Mouse (Mus musculus) neural tube, embryonic 15.5 days (tissue): Measurements from ENCODE around the gene Adgra1. TPM values are rescaled to one million over a fixed set of nuclear protein-coding genes. Genes with fewer than 3 reads are reported as not detected.

Source experiments
- ATAC-seq: fragments of 200-750 bp; cut with Nextera tagmentation; 2 replicates; pipeline ENCODE4 v1.8.0; 2017; ENCODE audit warnings: mild to moderate bottlenecking, moderate TSS enrichment, moderate library complexity; ENCODE audit not compliant: low FRiP score
- H3K27ac ChIP-seq: fragments of 300-500 bp; sonication (generic); replicated peaks from 2 replicates; pipeline ENCODE4 v1.5.1; 2015; ENCODE audit warnings: mild to moderate bottlenecking, inconsistent platforms
- H3K27me3 ChIP-seq: fragments of 300-500 bp; sonication (generic); replicated peaks from 2 replicates; pipeline ENCODE4 v1.6.1; 2015; ENCODE audit warnings: inconsistent platforms
- H3K36me3 ChIP-seq: fragments of 300-500 bp; sonication (generic); 2 replicates; pipeline ENCODE4 v1.6.1; 2015; ENCODE audit warnings: inconsistent platforms
- H3K4me1 ChIP-seq: fragments of 300-500 bp; sonication (generic); 2 replicates; pipeline ENCODE4 v1.6.1; 2015; ENCODE audit warnings: inconsistent platforms
- H3K4me2 ChIP-seq: fragments of 300-500 bp; sonication (generic); 2 replicates; pipeline ENCODE4 v1.6.1; 2015; ENCODE audit warnings: inconsistent platforms, mild to moderate bottlenecking, moderate library complexity
- H3K4me3 ChIP-seq: fragments of 300-500 bp; sonication (generic); replicated peaks from 2 replicates; pipeline ENCODE4 v1.5.1; 2015; ENCODE audit warnings: mild to moderate bottlenecking, inconsistent platforms
- H3K9ac ChIP-seq: fragments of 300-500 bp; sonication (generic); replicated peaks from 2 replicates; pipeline ENCODE4 v1.6.1; 2015; ENCODE audit warnings: mild to moderate bottlenecking, inconsistent platforms
- H3K9me3 ChIP-seq: fragments of 300-500 bp; sonication (generic); replicated peaks from 2 replicates; pipeline ENCODE4 v1.6.1; 2016; ENCODE audit warnings: inconsistent platforms
- WGBS: fragments of 180-500 bp; shearing (Covaris S2); methylation state at CpG from one replicate; pipeline ENCODE4 v1.1.7; 2015; ENCODE audit warnings: mixed read lengths; 5-methylcytosine and 5-hydroxymethylcytosine counted together
- polyA plus RNA-seq: library from polyadenylated mRNA; unstranded; fragments of >200 nt; fragmentation: Nextera tagmentation; extraction: Ambion mirVana; gene quantifications from 2 replicates; pipeline ENCODE4 v1.2.1, GENCODE M21; 2015

Gene Adgra1
- polyA plus RNA-seq, 1 experiment from 2014 or later = 34.1 TPM

DNA sequence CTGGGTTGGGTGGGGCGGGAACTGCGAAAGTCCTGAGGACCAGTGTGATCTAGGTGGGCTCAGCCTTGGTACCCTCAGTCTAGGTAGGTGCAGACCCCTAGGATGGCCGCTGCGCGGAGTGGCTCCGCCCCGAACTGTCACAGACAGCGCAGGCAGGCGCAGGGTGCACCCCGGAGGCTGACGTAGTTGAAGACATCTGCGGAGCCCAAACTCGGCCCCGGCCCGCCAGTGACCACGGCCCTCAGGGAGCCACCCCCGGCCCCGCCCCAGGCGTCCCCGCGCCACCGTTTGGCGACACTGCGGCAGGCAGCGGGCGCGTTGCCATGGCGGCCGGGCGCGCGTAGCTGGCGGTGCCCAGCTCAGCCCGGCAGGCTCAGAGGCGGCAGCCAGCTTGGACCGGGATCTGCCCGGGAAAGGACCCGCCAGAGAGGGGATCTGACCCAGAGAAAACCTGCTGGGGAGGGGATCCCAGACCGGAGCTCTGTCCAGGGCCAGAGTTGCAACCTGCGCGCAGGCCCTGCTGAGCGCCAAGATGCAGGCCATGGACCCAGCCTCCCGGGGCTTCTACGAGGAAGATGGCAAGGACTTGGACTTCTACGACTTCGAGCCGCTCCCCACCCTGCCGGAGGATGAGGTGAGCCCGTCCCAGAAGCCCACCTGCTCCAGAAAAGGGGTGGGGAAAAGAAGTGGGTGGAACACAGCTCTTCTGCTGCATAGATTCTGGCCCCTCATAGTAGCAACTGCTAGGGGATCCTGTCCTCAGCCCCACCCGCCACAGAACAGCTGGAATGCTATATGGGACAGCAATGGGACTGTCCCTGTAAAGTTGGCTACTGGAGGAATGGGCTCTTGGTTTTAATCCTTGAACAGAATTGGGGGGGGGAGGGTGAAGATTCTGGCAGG lies 60.9 kb downstream of the Adgra1 start, which contains the start of gene Kndc1:
Gene Kndc1, plus strand, starts transcription at position 42 of the 903 bp plus-strand sequence.
- H3K4me2 ChIP-seq = peak within 1 kb of the TSS; percentile 87
- 1% methylated on average over 49 of the region's 50 CpGs for WGBS
- H3K9me3 ChIP-seq = no peaks in the 10 kb centered on the region
- peak within 1 kb of the TSS; percentile 75 for H3K9ac ChIP-seq
- H3K27me3 ChIP-seq = peaks cover 32% of the 10 kb centered on the region
- H3K27ac ChIP-seq = peak within 1 kb of the TSS; percentile 51; the same call in 1 of the 2 replicates
- H3K4me1 ChIP-seq = peaks cover 28% of the 10 kb centered on the region
- peak; percentile 90 for ATAC-seq
- H3K36me3 ChIP-seq = no peaks in the 10 kb centered on the region
- peak within 1 kb of the TSS; percentile 68 for H3K4me3 ChIP-seq

DNA sequence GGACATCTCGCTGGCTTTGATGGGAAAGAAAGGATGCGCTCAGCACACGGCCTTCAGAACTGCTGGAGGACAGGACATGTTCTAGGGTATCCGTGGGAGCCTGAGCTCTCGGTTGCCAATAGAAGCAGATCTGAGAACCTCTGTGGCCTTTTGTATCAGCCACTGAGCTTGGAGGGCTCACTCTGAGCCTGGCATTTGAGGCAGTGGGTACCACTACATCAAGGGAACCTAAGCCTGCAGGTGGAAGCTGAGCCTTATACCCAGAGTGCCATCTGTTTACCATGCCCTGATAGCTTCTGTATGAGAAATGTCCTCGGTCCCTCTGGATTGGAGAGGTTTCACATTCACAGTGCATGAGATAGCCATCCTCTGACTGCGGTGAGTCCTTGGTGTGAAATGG lies 62.3 kb downstream of the Adgra1 start:
- Histone ChIP-seq H3K9ac (peak overlapping the region; percentile 75; the same call in 1 of the 2 replicates), H3K36me3 (no peaks in the 10 kb centered on the region), H3K27me3 (peaks cover 32% of the 10 kb centered on the region), H3K9me3 (no peaks in the 10 kb centered on the region), H3K27ac (no peak overlapping the region), H3K4me2 (peak overlapping the region; percentile 87), H3K4me1 (peaks cover 28% of the 10 kb centered on the region), H3K4me3 (peak overlapping the region; percentile 68; the same call in 1 of the 2 replicates)
- WGBS = 81% methylated on average over 7 of the region's 7 CpGs
- no peak for ATAC-seq

DNA sequence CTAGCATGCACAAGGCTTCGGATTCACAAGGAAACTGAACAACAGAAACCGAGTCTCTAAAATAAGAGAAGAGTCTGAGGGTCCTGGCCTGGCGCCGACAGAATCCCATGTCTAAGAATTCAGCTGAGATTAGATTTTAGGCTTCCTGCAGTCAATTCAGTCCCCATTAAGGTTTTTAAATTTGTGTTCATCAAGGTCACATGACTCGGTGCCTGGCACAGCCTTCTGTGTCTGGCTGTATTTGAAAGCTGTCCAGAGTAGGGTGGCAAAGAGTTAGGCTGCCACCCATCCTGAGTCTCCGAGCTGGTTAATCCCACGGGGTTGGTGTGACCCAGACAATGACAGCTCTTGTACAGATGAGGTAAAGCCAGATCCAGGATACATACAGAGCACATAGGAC lies 62.8 kb downstream of the Adgra1 start:
- Histone ChIP-seq H3K36me3 (no peaks in the 10 kb centered on the region), H3K9ac (no peak overlapping the region), H3K27ac (no peak overlapping the region), H3K4me1 (peaks cover 28% of the 10 kb centered on the region), H3K4me3 (no peak overlapping the region), H3K27me3 (peaks cover 32% of the 10 kb centered on the region), H3K4me2 (no peak overlapping the region), H3K9me3 (no peaks in the 10 kb centered on the region)
- ATAC-seq = no peak
- WGBS = 90% methylated on average over 7 of the region's 7 CpGs

DNA sequence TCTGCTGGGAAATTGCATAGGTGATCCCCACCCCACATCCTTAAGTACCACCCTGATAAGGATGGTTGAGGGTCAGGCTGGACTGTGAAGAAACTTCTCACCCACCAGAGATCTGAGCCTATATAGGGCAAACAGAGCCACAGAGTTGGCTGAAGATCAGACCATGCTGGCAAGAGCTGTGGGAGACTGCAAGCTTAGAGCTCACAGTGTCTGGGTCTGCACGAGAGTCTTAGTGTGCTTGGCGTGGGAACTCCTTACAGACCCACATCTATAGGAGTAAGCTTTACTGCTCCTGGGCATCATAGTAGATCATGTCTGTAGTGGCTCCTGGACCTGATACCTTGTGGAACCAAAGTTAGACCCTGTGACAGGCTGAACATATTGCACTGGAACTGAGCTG lies 64.6 kb downstream of the Adgra1 start:
- Histone ChIP-seq H3K36me3 (peaks cover 5% of the 10 kb centered on the region; the same call in 1 of the 2 replicates), H3K9ac (no peak overlapping the region), H3K4me2 (no peak overlapping the region), H3K27ac (no peak overlapping the region), H3K4me1 (peaks cover 28% of the 10 kb centered on the region), H3K9me3 (no peaks in the 10 kb centered on the region), H3K4me3 (no peak overlapping the region), H3K27me3 (peaks cover 19% of the 10 kb centered on the region)
- ATAC-seq = no peak
- WGBS = 78% methylated on average over 2 of the region's 2 CpGs

- Histone ChIP-seq H3K27ac (no peak overlapping the region), H3K9ac (no peak overlapping the region), H3K4me2 (no peak overlapping the region), H3K4me1 (peaks cover 21% of the 10 kb centered on the region), H3K9me3 (no peaks in the 10 kb centered on the region), H3K4me3 (no peak overlapping the region), H3K27me3 (peaks cover 10% of the 10 kb centered on the region; the same call in 1 of the 2 replicates), H3K36me3 (peaks cover 5% of the 10 kb centered on the region; the same call in 1 of the 2 replicates)
- 92% methylated on average over 7 of the region's 7 CpGs for WGBS
- ATAC-seq = no peak
Measured at GRCm38 (mm10) chr7:139899505-139899904, 65.5 kb downstream of the Adgra1 start.

DNA sequence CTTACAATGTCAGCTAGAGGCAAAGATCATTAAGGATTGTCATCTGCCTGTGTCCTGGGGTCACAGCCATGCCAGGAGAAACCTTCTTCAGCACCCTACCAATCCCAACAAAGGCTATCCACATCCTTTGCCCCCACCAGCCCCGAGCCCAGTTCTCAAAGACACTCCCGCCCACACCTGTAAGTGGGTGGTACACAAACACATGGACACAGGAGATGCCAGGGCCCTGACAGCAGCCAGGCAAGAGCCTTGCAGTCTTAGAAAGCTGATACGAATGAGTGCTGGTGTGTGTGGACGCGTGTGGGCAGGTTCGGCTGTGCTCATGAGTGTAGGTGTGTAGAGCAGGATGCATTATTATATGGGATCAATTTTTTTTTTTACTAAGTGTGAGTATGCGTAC lies 66.5 kb downstream of the Adgra1 start:
- no peak for ATAC-seq
- Histone ChIP-seq H3K9ac (no peak overlapping the region), H3K4me2 (no peak overlapping the region), H3K27me3 (peaks cover 6% of the 10 kb centered on the region; the same call in 1 of the 2 replicates), H3K4me3 (no peak overlapping the region), H3K36me3 (peaks cover 5% of the 10 kb centered on the region; the same call in 1 of the 2 replicates), H3K9me3 (no peaks in the 10 kb centered on the region), H3K27ac (no peak overlapping the region), H3K4me1 (peaks cover 24% of the 10 kb centered on the region)
- 96% methylated on average over 7 of the region's 7 CpGs for WGBS

DNA sequence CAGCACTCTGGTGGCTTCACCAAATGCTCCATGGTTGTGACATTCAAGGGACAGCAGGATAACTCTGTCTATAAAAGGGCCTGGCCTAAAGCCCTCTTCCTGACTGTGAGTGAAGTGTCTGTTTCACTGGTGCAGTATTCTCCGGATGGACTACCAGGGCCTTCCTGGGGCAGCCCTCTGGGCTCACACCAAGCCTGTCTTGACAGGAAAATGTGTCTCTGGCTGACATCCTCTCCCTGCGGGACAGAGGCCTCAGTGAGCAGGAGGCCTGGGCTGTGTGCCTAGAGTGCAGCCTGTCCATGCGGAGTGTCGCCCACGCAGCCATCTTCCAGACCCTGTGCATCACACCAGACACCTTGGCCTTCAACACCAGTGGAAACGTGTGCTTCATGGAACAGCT lies 66.9 kb downstream of the Adgra1 start:
- Histone ChIP-seq H3K27me3 (0 out of 2 replicates have a peak, but pooled peaks cover 3% of the 10 kb centered on the region), H3K4me1 (peaks cover 23% of the 10 kb centered on the region), H3K9me3 (no peaks in the 10 kb centered on the region), H3K36me3 (peaks cover 5% of the 10 kb centered on the region; the same call in 1 of the 2 replicates), H3K4me3 (no peak overlapping the region), H3K27ac (no peak overlapping the region), H3K4me2 (no peak overlapping the region), H3K9ac (no peak overlapping the region)
- 91% methylated on average over 6 of the region's 6 CpGs for WGBS
- ATAC-seq = no peak

GRCm38 (mm10) chr7:139901981-139902380 lies 68.0 kb downstream of the Adgra1 start:
- Histone ChIP-seq H3K27me3 (0 out of 2 replicates have a peak, but pooled peaks cover 3% of the 10 kb centered on the region), H3K4me3 (no peak overlapping the region), H3K9me3 (no peaks in the 10 kb centered on the region), H3K9ac (no peak overlapping the region), H3K27ac (no peak overlapping the region), H3K4me2 (no peak overlapping the region), H3K4me1 (peaks cover 17% of the 10 kb centered on the region), H3K36me3 (peaks cover 5% of the 10 kb centered on the region; the same call in 1 of the 2 replicates)
- 42% methylated on average over 1 of the region's 1 CpGs for WGBS
- ATAC-seq = no peak

DNA sequence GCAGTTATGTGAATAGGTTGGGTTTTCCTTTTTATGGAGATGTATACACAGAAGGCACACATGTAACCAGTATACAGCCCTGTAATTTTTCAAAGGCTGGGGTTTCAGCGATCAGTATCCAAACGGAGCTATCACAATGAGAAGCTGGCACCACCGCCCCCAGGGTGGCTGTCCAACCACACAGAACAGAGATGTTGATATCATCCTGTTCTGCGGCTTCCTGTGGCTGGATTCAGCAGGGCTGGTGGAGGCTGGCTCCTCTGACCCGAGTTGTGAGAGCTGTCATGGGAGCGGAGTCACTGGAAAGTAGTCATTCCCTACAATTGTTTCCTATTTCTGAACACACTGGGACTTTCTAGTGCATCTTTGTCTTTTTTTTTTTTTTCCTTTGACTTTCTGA lies 71.3 kb downstream of the Adgra1 start:
- H3K4me1 ChIP-seq = peaks cover 30% of the 10 kb centered on the region
- peak overlapping the region; percentile 19 for H3K4me2 ChIP-seq
- H3K9ac ChIP-seq = no peak overlapping the region
- no peak overlapping the region for H3K27ac ChIP-seq
- no peak overlapping the region for H3K4me3 ChIP-seq
- peaks cover 5% of the 10 kb centered on the region; the same call in 1 of the 2 replicates for H3K36me3 ChIP-seq
- H3K9me3 ChIP-seq = no peaks in the 10 kb centered on the region
- H3K27me3 ChIP-seq = no peaks in the 10 kb centered on the region
- WGBS = 11% methylated on average over 6 of the region's 6 CpGs
- ATAC-seq = no peak

DNA sequence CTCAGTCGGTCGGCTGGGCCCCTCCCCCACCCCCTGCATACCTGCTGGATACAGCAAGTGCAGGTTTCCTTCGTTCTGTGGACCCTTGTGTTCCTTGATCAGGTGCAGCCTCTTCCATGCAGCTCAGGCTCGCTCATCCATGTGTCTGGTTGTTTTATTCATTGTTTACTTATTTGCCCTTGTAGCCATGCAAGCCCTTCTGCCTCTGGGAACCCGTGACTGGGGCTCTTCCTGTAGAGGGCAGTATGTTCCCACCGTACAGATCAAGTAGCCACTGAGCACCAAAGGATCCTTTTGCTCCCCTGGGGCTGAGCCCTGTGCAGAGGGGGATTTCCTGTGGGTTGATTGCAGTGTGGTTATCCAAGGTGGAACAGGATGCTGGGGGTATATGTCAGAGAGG lies 71.7 kb downstream of the Adgra1 start:
- 8% methylated on average over 6 of the region's 6 CpGs for WGBS
- Histone ChIP-seq H3K4me3 (no peak overlapping the region), H3K9ac (no peak overlapping the region), H3K27ac (no peak overlapping the region), H3K4me1 (peaks cover 31% of the 10 kb centered on the region), H3K4me2 (peak overlapping the region; percentile 19), H3K36me3 (peaks cover 5% of the 10 kb centered on the region; the same call in 1 of the 2 replicates), H3K27me3 (no peaks in the 10 kb centered on the region), H3K9me3 (no peaks in the 10 kb centered on the region)
- 0 out of 2 replicates have a peak, but pooled peaks have one; percentile 18 for ATAC-seq

GRCm38 (mm10) chr7:139908176-139908575 lies 74.2 kb downstream of the Adgra1 start:
- Histone ChIP-seq H3K27ac (peak overlapping the region; percentile 13; the same call in 1 of the 2 replicates), H3K4me3 (no peak overlapping the region), H3K9ac (no peak overlapping the region), H3K4me1 (peaks cover 31% of the 10 kb centered on the region), H3K36me3 (no peaks in the 10 kb centered on the region), H3K9me3 (no peaks in the 10 kb centered on the region), H3K27me3 (peaks cover 13% of the 10 kb centered on the region), H3K4me2 (no peak overlapping the region)
- 47% methylated on average over 5 of the region's 5 CpGs for WGBS
- no peak for ATAC-seq

DNA sequence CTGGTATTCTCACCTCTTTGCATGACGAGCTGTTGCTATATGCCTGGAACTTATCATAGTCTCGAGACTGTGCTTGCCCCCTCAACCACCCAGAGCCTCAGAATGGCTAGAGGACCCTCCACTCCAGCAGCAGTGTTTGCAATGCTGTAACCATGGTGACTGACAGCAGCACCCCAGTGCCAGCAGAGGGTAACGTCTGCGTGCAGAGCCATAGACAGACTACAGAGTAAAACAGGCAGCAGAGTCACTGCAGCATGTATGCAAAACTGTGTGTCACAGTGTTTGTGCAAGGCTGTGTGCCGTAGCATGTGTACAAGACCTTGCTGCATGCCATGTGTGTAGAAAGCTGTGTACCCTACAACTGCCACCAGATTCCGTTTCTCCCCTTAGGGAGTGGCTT lies 75.5 kb downstream of the Adgra1 start:
- 33% methylated on average over 6 of the region's 6 CpGs for WGBS
- H3K9ac ChIP-seq = no peak overlapping the region
- H3K9me3 ChIP-seq = no peaks in the 10 kb centered on the region
- peaks cover 23% of the 10 kb centered on the region for H3K27me3 ChIP-seq
- no peak overlapping the region for H3K4me2 ChIP-seq
- peaks cover 32% of the 10 kb centered on the region for H3K4me1 ChIP-seq
- peak; percentile 27; the same call in 1 of the 2 replicates for ATAC-seq
- H3K4me3 ChIP-seq = no peak overlapping the region
- no peak overlapping the region for H3K27ac ChIP-seq
- no peaks in the 10 kb centered on the region for H3K36me3 ChIP-seq
